Mouse (Mus musculus) limb, embryonic 12.5 days (tissue): Measurements from ENCODE around the gene Cd37. TPM values are rescaled to one million over a fixed set of nuclear protein-coding genes. Genes with fewer than 3 reads are reported as not detected.

Experiments used
- ATAC-seq: fragments of 200-750 bp; cut with Nextera tagmentation; 2 replicates; pipeline ENCODE4 v1.8.0; 2017; ENCODE audit warnings: low read depth, moderate TSS enrichment; ENCODE audit not compliant: insufficient number of reproducible peaks, insufficient read depth, low FRiP score, low TSS enrichment
- H3K27ac ChIP-seq: fragments of 300-500 bp; sonication (generic); 2 replicates; pipeline ENCODE4 v1.5.1; 2016; ENCODE audit warnings: mild to moderate bottlenecking, moderate library complexity
- H3K27me3 ChIP-seq: fragments of 300-500 bp; sonication (generic); 2 replicates; pipeline ENCODE4 v1.6.1; 2016; ENCODE audit warnings: mild to moderate bottlenecking, moderate library complexity
- H3K36me3 ChIP-seq: fragments of 300-500 bp; sonication (generic); 2 replicates; pipeline ENCODE4 v1.6.1; 2016; ENCODE audit warnings: mild to moderate bottlenecking, moderate library complexity
- H3K4me1 ChIP-seq: fragments of 300-500 bp; sonication (generic); replicated peaks from 2 replicates; pipeline ENCODE4 v1.6.1; 2016
- H3K4me2 ChIP-seq: fragments of 300-500 bp; sonication (generic); 2 replicates; pipeline ENCODE4 v1.6.1; 2016; ENCODE audit warnings: mild to moderate bottlenecking, moderate library complexity
- H3K4me3 ChIP-seq: fragments of 300-500 bp; sonication (generic); replicated peaks from 2 replicates; pipeline ENCODE4 v1.5.1; 2016; ENCODE audit warnings: mild to moderate bottlenecking
- H3K9ac ChIP-seq: fragments of 300-500 bp; sonication (generic); replicated peaks from 2 replicates; pipeline ENCODE4 v1.6.1; 2016; ENCODE audit warnings: mild to moderate bottlenecking, moderate library complexity
- H3K9me3 ChIP-seq: fragments of 300-500 bp; sonication (generic); 2 replicates; pipeline ENCODE4 v1.6.1; 2016; ENCODE audit warnings: mild to moderate bottlenecking, moderate library complexity
- WGBS: fragments of 180-500 bp; shearing (Covaris S2); methylation state at CpG from one replicate; pipeline ENCODE4 v1.1.7; 2016; 5-methylcytosine and 5-hydroxymethylcytosine counted together
- polyA plus RNA-seq: library from polyadenylated mRNA; unstranded; fragments of >200 nt; fragmentation: Nextera tagmentation; extraction: Ambion mirVana; gene quantifications from 2 replicates; pipeline ENCODE4 v1.2.1, GENCODE M21; 2016

Gene Cd37
- polyA plus RNA-seq, 1 experiment from 2014 or later, result 1.6 TPM

GRCm38 (mm10) chr7:45198961-45199360, 40.0 kb downstream of the Cd37 start:
- ATAC-seq, result no peak
- 83% methylated on average over 11 of the region's 11 CpGs for WGBS
- Histone ChIP-seq H3K27ac (no peak overlapping the region), H3K9me3 (no peaks in the 10 kb centered on the region), H3K4me1 (peaks cover 9% of the 10 kb centered on the region; the same call in 1 of the 2 replicates), H3K9ac (no peak overlapping the region), H3K4me3 (no peak overlapping the region), H3K4me2 (no peak overlapping the region), H3K36me3 (no peaks in the 10 kb centered on the region), H3K27me3 (peaks cover 21% of the 10 kb centered on the region)

- H3K9me3 ChIP-seq, result no peaks in the 10 kb centered on the region
- H3K4me3 ChIP-seq, result no peak overlapping the region
- H3K4me1 ChIP-seq, result peaks cover 9% of the 10 kb centered on the region; the same call in 1 of the 2 replicates
- ATAC-seq, result 0 out of 2 replicates have a peak, but pooled peaks have one; percentile 33
- no peak overlapping the region for H3K4me2 ChIP-seq
- H3K36me3 ChIP-seq, result no peaks in the 10 kb centered on the region
- no peak overlapping the region for H3K9ac ChIP-seq
- H3K27me3 ChIP-seq, result peaks cover 21% of the 10 kb centered on the region
- WGBS, result 15% methylated on average over 5 of the region's 5 CpGs
- H3K27ac ChIP-seq, result no peak overlapping the region
These were observed 40.5 kb downstream of the Cd37 start for GRCm38 (mm10) chr7:45198435-45198834.

GRCm38 (mm10) chr7:45196994-45197393, 41.9 kb downstream of the Cd37 start:
- Histone ChIP-seq H3K4me3 (no peak overlapping the region), H3K9me3 (no peaks in the 10 kb centered on the region), H3K4me1 (peaks cover 16% of the 10 kb centered on the region), H3K36me3 (no peaks in the 10 kb centered on the region), H3K27ac (no peak overlapping the region), H3K9ac (no peak overlapping the region), H3K27me3 (peaks cover 21% of the 10 kb centered on the region), H3K4me2 (no peak overlapping the region)
- 67% methylated on average over 5 of the region's 5 CpGs for WGBS
- ATAC-seq, result no peak

GRCm38 (mm10) chr7:45196176-45196535, 42.8 kb downstream of the Cd37 start:
- no peak overlapping the region for H3K4me2 ChIP-seq
- no peak overlapping the region for H3K9ac ChIP-seq
- WGBS, result 83% methylated on average over 4 of the region's 4 CpGs
- no peaks in the 10 kb centered on the region for H3K36me3 ChIP-seq
- H3K4me3 ChIP-seq, result no peak overlapping the region
- peaks cover 21% of the 10 kb centered on the region for H3K27me3 ChIP-seq
- peaks cover 24% of the 10 kb centered on the region for H3K4me1 ChIP-seq
- no peak for ATAC-seq
- H3K27ac ChIP-seq, result no peak overlapping the region
- no peaks in the 10 kb centered on the region for H3K9me3 ChIP-seq

GRCm38 (mm10) chr7:45195341-45196175, 43.4 kb downstream of the Cd37 start:
- peaks cover 24% of the 10 kb centered on the region for H3K4me1 ChIP-seq
- no peaks in the 10 kb centered on the region for H3K9me3 ChIP-seq
- H3K9ac ChIP-seq, result no peak overlapping the region
- no peaks in the 10 kb centered on the region for H3K36me3 ChIP-seq
- H3K4me3 ChIP-seq, result no peak overlapping the region
- H3K27ac ChIP-seq, result no peak overlapping the region
- no peak for ATAC-seq
- H3K27me3 ChIP-seq, result peaks cover 19% of the 10 kb centered on the region
- 54% methylated on average over 13 of the region's 13 CpGs for WGBS
- no peak overlapping the region for H3K4me2 ChIP-seq

GRCm38 (mm10) chr7:45193871-45194785, 44.8 kb downstream of the Cd37 start:
- peaks cover 24% of the 10 kb centered on the region for H3K4me1 ChIP-seq
- no peak for ATAC-seq
- H3K4me2 ChIP-seq, result no peak overlapping the region
- no peaks in the 10 kb centered on the region for H3K36me3 ChIP-seq
- no peaks in the 10 kb centered on the region for H3K9me3 ChIP-seq
- no peak overlapping the region for H3K9ac ChIP-seq
- H3K27me3 ChIP-seq, result peaks cover 27% of the 10 kb centered on the region
- no peak overlapping the region for H3K27ac ChIP-seq
- 68% methylated on average over 17 of the region's 17 CpGs for WGBS
- no peak overlapping the region for H3K4me3 ChIP-seq

DNA sequence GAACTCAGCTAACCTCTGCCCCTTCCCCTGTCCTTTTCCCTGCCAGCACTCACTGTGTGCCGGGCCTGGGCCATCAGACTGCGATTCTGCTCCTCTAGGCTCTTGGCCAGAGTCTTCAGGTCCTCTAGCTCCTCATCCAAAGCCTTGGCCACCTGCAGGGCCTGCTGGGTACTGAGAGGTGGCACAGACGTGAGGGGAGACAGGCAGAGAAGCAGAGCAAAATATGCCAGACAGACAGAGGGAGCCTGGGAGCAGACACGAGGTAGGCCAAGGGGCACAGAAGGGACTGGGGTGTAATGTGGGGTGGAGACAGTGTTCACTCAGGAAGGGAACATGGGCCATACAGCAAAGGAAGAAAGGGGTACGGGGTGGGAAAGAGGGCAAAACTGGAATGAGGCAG, 45.5 kb downstream of the Cd37 start:
- H3K27me3 ChIP-seq, result peaks cover 31% of the 10 kb centered on the region
- 55% methylated on average over 5 of the region's 5 CpGs for WGBS
- H3K4me2 ChIP-seq, result no peak overlapping the region
- no peak overlapping the region for H3K9ac ChIP-seq
- no peak overlapping the region for H3K4me3 ChIP-seq
- peaks cover 24% of the 10 kb centered on the region for H3K4me1 ChIP-seq
- no peaks in the 10 kb centered on the region for H3K36me3 ChIP-seq
- ATAC-seq, result no peak
- no peaks in the 10 kb centered on the region for H3K9me3 ChIP-seq
- no peak overlapping the region for H3K27ac ChIP-seq

- H3K36me3 ChIP-seq, result no peaks in the 10 kb centered on the region
- peaks cover 22% of the 10 kb centered on the region for H3K4me1 ChIP-seq
- H3K27me3 ChIP-seq, result peaks cover 35% of the 10 kb centered on the region
- no peak for ATAC-seq
- WGBS, result 82% methylated on average over 7 of the region's 7 CpGs
- H3K9me3 ChIP-seq, result no peaks in the 10 kb centered on the region
- no peak overlapping the region for H3K4me2 ChIP-seq
- H3K4me3 ChIP-seq, result no peak overlapping the region
- no peak overlapping the region for H3K9ac ChIP-seq
- H3K27ac ChIP-seq, result no peak overlapping the region; the same call in 1 of the 2 replicates
These were observed 46.2 kb downstream of the Cd37 start for GRCm38 (mm10) chr7:45192585-45193310.

GRCm38 (mm10) chr7:45191803-45192363, 47.0 kb downstream of the Cd37 start:
- 6% methylated on average over 8 of the region's 8 CpGs for WGBS
- Histone ChIP-seq H3K27me3 (peaks cover 38% of the 10 kb centered on the region), H3K27ac (peak overlapping the region; percentile 78), H3K36me3 (no peaks in the 10 kb centered on the region), H3K4me2 (peak overlapping the region; percentile 13), H3K4me3 (no peak overlapping the region), H3K9ac (no peak overlapping the region), H3K4me1 (peaks cover 22% of the 10 kb centered on the region), H3K9me3 (no peaks in the 10 kb centered on the region)
- ATAC-seq, result peak; percentile 83

- ATAC-seq, result no peak
- H3K4me3 ChIP-seq, result no peak overlapping the region
- H3K9ac ChIP-seq, result no peak overlapping the region
- no peaks in the 10 kb centered on the region for H3K9me3 ChIP-seq
- H3K27me3 ChIP-seq, result peaks cover 45% of the 10 kb centered on the region
- H3K4me2 ChIP-seq, result no peak overlapping the region
- H3K4me1 ChIP-seq, result peaks cover 28% of the 10 kb centered on the region
- no peak overlapping the region for H3K27ac ChIP-seq
- no peaks in the 10 kb centered on the region for H3K36me3 ChIP-seq
- WGBS, result 77% methylated on average over 2 of the region's 2 CpGs
These were observed 47.8 kb downstream of the Cd37 start for GRCm38 (mm10) chr7:45191161-45191560.
